Mouse (Mus musculus) neural tube, embryonic 10.5 days (tissue): Measurements from ENCODE around the gene Prrx2.

Experiments used
- DNase-seq: peaks from one replicate; pipeline ENCODE4 v3.0.0-alpha.2; 2017; ENCODE audit warnings: low spot score; ENCODE audit errors: extremely low spot score

The Prrx2 gene

DNA sequence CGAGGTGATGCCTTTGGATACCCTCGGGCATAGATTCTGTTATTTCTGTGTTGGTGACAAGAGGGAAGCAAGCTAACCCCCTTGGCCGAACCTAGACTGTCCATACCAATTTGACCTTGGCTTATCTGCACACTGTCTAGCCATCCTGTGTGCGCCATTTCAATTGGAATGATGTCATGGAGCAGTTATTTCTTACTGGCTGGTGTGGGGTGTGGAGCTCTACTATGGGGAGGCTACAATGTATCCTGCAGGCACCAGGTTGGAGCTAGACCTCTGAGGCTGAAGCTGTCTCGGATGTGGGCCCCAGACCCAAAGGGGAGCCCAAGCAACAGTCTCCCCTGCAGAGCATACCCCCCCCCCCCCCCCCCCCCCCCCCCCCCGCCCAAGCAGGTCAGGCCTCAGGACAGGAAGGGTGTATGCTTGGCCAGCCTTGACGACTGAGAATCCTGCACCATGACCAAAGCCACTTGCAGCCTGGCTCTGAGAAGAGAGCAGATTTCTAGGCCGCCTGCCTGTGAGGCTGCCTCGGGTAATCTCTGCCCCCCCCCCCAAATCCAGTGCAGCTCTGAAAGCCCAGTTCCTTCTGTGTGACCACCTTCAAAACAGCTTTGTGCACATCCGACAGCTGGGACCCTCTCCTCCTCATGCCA is at the start of gene Prrx2:
Prrx2 (plus strand) TSS at position 600 of the 650 bp plus-strand sequence.
- no peak for DNase-seq

DNA sequence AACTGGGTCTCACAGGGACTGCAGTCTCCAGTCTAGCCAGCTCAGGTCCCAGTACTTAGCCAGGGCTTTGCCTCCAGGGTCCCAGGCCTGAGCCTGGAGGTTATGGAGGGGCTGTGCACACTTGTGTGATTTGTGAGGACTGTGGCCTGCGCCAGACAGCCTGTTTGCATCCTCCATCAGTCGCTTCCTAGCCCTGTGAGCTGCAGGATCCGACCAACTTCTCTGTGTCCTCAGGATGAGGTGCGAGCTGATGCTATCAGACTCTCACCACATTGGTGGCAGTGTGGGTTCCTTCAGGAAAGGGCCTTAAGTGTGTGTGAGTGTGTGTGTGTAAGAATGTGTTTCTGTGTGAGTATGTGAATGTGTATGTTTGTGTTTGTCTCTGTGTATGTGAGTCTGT is 47.3 kb upstream of the Prrx2 start:
- no peak for DNase-seq

- no peak for DNase-seq
These were observed 42.7 kb upstream of the Prrx2 start for GRCm38 (mm10) chr2:30792061-30792460.

- DNase-seq = peak; percentile 99
These were observed 40.3 kb upstream of the Prrx2 start for GRCm38 (mm10) chr2:30794179-30795108.

DNA sequence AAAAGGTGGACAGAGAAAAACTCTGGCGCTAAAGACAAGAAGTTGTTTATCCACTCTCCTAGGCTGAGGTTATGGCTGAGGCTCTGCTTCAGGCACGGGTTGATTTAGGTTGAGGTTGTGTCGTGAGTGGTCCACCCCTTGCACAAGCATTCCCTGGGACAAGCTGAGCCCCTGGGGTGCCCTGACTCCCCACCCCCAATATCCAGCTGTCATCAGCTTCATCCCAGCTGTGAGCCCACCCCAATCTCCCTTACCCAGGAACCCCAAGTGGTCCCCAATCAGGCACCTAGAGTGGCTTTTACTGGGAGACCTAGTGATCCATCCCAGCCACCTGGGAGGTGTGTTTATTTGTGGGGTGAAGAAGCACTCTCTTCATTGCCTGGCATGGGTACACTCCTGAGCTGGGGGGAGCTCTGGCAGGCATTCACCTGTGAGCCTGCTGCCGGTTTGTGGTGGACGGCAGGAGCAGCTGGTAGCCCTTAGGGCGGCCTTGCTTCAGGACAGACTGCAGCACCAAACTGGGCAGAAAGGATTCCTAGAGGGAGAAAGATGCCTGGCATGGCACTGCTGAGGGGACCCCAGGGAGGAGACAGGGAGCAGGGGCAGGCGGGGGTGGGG is 39.4 kb upstream of the Prrx2 start:
- peak; percentile 20 for DNase-seq

GRCm38 (mm10) chr2:30795889-30796275 is 38.9 kb upstream of the Prrx2 start:
- peak; percentile 21 for DNase-seq

DNA sequence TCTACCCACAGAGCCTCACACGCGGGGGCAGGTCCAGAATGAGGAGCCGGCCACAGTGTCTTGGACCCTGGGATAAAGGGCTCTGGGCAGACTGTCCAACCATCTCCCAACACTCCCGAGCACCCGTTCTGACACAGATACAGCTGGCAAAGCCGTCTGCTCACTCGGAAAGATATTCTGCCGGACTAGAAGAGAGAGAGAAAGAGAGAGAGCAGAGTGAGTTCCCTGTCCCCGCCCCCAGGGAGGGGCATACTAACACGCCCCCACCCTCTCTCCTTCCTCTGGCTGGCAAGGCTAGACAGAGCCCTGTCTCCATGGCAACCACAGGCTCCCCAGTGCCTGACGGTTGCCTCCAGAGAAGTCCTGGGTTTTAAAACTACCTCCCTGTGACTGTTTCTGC is 38.4 kb upstream of the Prrx2 start:
- peak; percentile 80 for DNase-seq

GRCm38 (mm10) chr2:30799456-30799855 is 35.3 kb upstream of the Prrx2 start:
- DNase-seq = no peak

DNA sequence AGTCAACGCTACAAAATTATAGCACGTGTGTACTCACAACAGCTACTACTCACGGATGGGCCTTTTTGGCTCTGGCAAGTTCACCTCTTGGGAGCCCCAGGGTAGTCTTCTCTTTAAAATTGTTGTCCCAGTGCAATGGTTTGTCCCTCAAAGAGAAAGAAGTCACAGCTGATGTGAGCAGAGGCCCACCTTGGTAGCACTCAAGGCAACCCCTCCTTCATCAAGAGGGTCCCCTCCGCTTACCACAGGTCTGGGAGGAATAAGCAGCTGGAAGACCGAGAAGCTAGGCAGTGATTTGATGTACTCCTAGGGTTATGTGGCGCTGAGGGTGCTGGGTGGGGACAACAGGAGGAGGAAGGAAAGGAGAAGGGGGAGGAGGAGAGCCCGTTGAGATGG is 34.1 kb upstream of the Prrx2 start:
- peak; percentile 26 for DNase-seq

DNA sequence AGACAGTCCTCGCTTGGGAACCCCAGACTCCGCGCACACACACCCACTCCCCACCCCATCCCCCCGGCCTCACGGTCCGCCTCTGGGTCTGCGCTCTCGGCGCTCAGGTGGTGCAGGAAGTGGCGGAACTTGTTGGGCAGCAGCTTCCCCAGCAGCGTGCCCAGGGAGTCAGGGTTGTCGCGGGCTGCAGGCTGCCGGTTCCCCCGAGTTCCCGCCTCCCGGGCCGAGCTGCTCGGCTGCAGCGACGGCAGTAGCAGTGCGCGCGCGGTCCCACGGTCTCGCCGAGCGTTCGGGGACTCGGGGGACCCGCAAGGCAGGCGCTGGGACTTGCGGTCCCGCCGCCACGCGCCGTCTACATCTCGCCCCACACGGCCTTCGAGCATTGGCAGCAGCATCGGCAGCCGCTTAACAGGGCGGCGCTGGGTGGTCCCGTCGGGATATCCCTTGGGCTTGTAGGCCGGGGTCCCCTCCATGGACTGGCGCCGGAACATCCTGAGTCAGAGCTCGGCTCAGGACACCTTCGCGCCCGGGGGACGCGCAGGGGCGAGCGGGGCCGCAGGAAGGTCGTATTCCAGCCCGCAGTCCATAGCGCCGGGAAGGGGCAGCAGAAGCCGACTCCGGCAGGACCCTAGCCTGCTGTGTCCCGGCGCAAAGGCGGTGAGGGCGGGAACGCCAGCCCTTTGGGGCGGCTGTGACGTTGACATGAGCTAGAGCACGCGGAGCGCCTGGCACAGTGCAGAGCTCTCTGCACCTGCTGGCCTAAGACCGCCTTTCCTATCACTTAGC is 33.5 kb upstream of the Prrx2 start:
- peak; percentile 72 for DNase-seq

DNA sequence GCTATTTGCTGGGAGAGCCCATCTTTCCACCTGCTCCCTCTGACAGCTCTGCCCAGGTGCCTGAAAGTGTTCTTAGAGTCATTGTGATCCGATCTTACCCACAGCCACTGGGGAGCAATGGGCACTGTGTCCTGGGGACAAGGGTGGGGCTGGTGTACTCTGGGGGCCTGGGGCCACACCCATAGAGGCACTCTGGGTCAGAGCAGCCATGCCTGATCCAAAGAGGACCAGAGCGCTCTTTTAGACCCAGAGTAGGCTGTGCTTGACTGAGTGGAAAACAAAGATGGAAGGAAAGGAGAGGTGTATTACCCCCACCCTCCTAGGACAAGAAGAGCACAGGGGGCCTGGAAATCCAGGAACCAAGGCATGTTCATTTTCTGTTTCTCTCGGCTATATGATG is 31.2 kb upstream of the Prrx2 start, which contains the start of gene 1700001O22Rik:
1700001O22Rik (minus strand) TSS at position 58 of the 400 bp plus-strand sequence.
- DNase-seq = no peak

DNA sequence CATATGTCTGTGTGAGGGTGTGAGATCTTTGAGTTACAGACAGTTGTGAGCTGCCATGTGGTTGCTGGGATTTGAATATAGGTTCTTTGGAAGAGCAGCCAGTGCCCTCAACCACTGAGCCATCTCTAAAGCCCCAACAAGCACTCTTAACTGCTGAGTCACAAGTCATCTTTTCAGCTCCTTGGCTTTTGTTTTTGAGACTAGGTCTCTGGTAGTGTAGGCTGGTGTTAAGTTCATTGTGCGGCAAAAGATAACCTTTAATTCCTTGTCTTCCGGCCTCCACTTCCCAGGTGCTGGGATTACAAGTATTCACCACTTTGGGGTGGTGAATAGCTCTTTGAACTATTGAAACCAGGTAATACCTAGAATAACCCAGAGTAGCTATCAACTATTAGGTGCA is 28.8 kb upstream of the Prrx2 start:
- DNase-seq = no peak

DNA sequence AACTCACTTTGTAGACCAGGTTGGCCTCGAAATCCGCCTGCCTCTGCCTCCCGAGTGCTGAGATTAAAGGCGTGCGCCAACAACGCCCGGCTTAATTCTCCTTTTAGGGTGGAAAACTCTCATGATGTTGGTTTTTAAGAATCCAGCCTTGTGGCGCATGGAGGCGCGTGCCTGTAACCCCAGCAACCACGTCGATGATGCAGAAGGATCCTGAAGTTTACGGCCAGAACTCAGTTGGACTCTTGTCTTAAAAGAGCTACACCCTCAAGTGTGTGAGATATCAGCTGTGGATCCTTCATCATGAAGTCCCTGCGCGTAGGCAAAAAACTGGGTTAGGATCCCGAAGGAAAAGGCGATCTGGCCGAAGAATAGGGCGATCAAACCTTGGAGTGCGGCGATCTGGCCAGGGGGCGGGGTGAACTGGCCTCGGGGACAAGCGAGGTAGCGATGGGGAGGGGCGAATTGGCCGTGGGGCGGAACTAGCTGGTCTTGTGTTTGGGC is 27.6 kb upstream of the Prrx2 start:
- no peak for DNase-seq

- peak; percentile 99 for DNase-seq
These were observed 27.0 kb upstream of the Prrx2 start, which contains the start of gene Ntmt1 for GRCm38 (mm10) chr2:30807648-30808295. Gene Ntmt1 (plus strand): TSS chr2:30807826.

DNA sequence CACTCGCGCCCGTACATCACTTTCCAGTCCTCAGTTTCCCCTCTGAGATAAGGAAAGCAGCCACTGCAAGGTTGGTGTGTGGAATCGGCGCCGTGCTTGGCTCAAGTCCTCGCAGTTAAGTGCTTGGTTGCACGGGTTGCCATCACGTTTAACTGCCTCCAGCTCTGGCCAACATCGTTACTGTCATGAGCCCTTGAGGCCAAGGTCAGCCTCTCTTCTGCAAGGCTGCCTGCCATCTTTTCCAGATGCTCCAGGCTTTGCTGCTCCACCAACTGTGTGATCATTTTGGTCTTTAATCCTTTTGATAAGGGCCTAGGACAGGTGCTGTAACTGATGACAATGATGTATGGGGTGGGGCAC is 26.5 kb upstream of the Prrx2 start:
- DNase-seq = peak; percentile 25

DNA sequence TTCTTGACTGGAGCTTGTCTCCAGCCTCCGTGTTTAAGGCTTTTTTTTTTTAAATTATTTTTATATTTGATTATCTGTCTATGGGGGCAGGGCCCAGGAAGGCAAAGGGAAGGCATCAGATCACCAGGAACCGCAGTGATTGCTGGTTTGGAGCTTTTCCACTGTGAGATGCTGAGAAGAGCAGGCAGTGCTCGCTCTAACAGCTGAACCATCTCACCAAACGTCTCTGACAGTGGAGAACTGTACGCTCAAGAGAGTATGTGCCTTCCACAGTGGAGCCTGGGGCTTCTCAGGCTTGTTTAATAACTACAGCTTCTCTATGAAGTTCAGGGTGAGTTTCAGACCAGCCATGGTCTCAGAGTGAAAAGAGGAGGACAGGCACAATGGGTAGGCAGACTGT is 25.3 kb upstream of the Prrx2 start:
- no peak for DNase-seq

DNA sequence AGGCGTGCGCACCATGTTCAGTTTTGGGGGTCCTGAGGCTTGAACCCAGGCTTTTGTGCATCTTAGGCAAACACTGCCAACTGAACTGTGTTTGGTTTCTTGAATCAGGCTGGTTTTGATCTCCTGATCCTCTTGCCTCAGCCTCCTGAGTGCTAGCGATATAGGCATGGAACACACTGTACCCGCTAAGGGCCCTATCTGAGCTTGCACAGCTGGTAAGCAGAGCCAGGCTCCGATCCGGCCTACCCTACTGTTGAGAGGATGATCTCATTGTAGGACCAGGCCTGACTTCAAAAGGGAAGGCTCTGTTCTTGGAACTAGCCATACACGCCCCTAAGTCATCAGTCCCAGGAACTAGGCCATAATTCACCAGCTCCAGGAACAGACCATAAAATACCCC is 24.2 kb upstream of the Prrx2 start:
- no peak for DNase-seq

DNA sequence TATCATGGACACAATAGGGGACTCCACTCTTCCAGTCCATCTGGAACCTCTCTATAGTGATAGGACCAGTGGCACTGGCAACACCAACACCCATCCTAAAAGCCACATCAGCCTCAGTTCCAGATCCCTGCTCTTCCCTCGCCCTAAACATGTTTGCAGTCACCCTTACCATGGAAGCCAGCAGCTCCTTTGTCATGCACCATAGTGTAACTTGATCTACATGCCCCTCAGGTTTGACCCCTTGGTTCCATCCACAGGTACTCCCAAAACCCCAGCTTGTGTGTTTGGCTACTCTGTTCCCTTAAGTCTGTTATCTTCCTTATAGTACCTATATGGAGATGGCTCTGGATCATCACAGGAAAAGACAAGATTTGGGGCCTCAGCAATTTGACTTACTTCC is 18.4 kb upstream of the Prrx2 start:
- DNase-seq = no peak

DNA sequence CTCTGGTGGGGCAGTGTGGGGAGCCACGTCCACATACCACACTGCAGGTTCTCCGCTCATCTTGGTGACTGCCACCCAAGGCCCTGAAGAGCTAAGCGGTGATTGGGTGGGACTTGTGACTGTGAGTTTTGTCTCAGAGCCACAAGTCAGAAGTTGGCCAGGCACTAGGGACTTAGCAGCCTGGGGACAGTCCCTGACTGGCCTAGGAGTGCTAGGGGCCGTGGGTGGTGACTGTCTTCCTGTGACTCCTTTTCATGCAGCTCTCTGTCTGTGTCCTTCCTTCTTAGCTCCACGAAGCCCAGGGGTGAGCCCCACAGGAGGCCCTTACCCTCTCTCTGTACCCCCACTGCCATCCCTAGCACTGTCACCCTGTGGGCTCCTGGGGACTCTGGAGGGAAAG is 14.9 kb upstream of the Prrx2 start:
- no peak for DNase-seq

DNA sequence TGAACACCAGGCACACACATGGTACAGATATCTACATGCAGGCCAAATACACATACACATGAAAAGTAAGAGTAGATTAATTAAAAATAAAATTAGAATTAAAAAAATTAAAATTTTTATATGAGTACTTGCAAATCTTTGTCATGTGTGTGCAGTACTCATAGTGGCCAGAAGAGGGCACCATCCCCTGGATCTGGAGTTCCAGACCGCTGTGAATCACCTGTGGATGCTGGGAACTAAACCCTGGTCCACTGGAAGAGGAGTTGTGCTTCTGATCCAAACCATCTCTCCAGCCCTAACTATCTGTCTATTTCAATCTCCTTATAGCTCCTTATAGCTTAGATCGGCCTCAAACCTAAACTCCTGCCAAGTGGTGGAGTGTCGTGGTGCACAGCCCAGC is 13.7 kb upstream of the Prrx2 start:
- no peak for DNase-seq

DNA sequence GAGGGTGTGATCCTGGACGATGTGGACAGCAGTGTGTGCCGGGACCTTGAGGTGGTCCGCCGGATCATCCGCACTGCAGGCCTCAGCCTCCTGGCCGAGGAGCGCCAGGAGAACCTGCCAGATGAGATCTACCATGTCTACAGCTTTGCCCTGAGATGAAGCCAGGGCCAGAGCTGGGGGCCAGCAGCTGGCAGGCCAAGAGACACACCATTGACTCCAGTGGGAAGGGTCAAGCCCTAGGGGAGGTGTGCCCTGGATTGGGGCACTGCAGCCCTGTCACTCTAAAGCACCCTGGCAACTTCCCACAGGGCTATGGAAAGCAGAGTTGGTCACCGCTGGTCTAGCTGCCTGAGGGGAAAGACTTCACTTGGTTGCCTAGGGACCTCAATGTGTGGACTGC is 12.3 kb upstream of the Prrx2 start:
- no peak for DNase-seq
